Mouse (Mus musculus) kidney, adult 2 months (tissue): Measurements from ENCODE around the gene Rps27l.

Experiments
- CTCF ChIP-seq: fragments of 200-500 bp; conservative IDR thresholded peaks from 2 replicates; pipeline ENCODE4 v1.5.1; 2011; ENCODE audit warnings: low read depth, mild to moderate bottlenecking, control low read depth, low read length, moderate library complexity, mixed read lengths; ENCODE audit not compliant: insufficient read depth, insufficient read length
- POLR2A ChIP-seq: fragments of 200-500 bp; IDR thresholded peaks from one replicate; pipeline ENCODE4 v1.6.1; 2011; ENCODE audit warnings: low read depth, low read length, control low read depth

DNA sequence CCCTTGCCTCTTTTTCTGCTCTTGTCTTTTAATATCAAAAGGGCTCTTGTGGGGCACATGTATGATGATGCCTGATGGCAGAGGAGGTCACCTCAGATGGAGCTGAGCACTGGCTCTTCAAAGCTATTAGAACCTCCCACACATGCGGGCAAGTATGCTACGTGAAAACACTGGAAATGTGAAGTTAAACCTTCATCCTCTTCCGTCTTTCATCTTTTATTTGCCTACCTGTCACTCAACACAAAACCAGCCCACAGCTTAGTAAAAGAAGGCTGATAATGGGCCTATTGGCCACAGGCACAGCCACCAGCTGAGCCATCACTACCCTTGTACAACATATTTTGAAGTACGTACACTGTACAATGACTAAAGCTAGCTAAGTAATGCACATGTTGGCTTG is 46.4 kb upstream of the Rps27l start:
- TF ChIP-seq POLR2A (no peak), CTCF (no peak)
